Mouse (Mus musculus): Measurements from ENCODE around the gene Stxbp6. TPM values are rescaled to one million over a fixed set of nuclear protein-coding genes. Genes with fewer than 3 reads are reported as not detected.

Gene Stxbp6
- total and polyA plus RNA-seq, 3 experiments, result not detected

- H3K27me3 ChIP-seq (replicated peaks), result no peaks in the 10 kb centered on the region
- H3K79me2 ChIP-seq (replicated peaks; ENCODE audit: control insufficient read depth, extremely low read depth, insufficient read depth, poor library complexity, severe bottlenecking), result no peaks in the 10 kb centered on the region
- peaks cover 54% of the 10 kb centered on the region for H3K9me3 ChIP-seq (replicated peaks; ENCODE audit: low read length)
- DNase-seq (ENCODE audit: extremely low read depth), result no peak
- H3K4me2 ChIP-seq (ENCODE audit: insufficient read depth, low read depth, poor library complexity, severe bottlenecking), result no peak overlapping the region
- in situ Hi-C loops (cut with MboI; ENCODE audit: low pct_ligation_motif_present, low pct_unique_long_range_greater_than_20kb, low sequenced_read_pairs), result no loop called here
- no peaks in the 10 kb centered on the region for H3K4me1 ChIP-seq (ENCODE audit: control insufficient read depth in 1 of 2, insufficient read depth in 2 of 2)
- no peak overlapping the region for H3K4me3 ChIP-seq (replicated peaks in 1 of 3; ENCODE audit: low read depth in 2 of 3, low read length in 2 of 3, poor library complexity in 1 of 3)
- no peak overlapping the region for H3K27ac ChIP-seq (ENCODE audit: insufficient read depth, low read depth)
- no peak overlapping the region for H3K9ac ChIP-seq (ENCODE audit: insufficient read depth, low read depth)
- no peaks in the 10 kb centered on the region for H3K36me3 ChIP-seq (replicated peaks in 1 of 2; ENCODE audit: control insufficient read depth in 1 of 2, insufficient read depth in 1 of 2, low read length in 1 of 2)
- TF ChIP-seq KAT2A (IDR thresholded peaks at IDR 0.05; ENCODE audit: insufficient replicate concordance, low read length) (no peak), PAX5 (IDR thresholded peaks at IDR 0.05; ENCODE audit: low read length) (no peak), MYC (IDR thresholded peaks at IDR 0.05; ENCODE audit: low read depth, low read length) (no peak), GABPA (IDR thresholded peaks at IDR 0.05; ENCODE audit: insufficient replicate concordance, low read depth, low read length) (no peak), JUND (conservative IDR thresholded peaks at IDR 0.05; ENCODE audit: low read depth, low read length) (no peak), SIN3A (IDR thresholded peaks at IDR 0.05; ENCODE audit: low read length) (no peak), ETS1 (conservative IDR thresholded peaks at IDR 0.05; ENCODE audit: low read depth, low read length) (no peak)
- dilution Hi-C loops (cut with MboI; ENCODE audit: extremely low pct_ligation_motif_present, extremely low pct_unique_long_range_greater_than_20kb, low sequenced_read_pairs), result no loop called here
These were observed 233.9 kb downstream of the Stxbp6 start for GRCm38 (mm10) chr12:44840585-44840984.

- Histone ChIP-seq H3K27me3 (replicated peaks) (no peaks in the 10 kb centered on the region), H3K9me3 (replicated peaks; ENCODE audit: low read length) (peaks cover 54% of the 10 kb centered on the region), H3K9ac (ENCODE audit: insufficient read depth, low read depth) (no peak overlapping the region), H3K27ac (ENCODE audit: insufficient read depth, low read depth) (no peak overlapping the region), H3K4me1 (ENCODE audit: control insufficient read depth in 1 of 2, insufficient read depth in 2 of 2) (no peaks in the 10 kb centered on the region), H3K79me2 (replicated peaks; ENCODE audit: control insufficient read depth, extremely low read depth, insufficient read depth, poor library complexity, severe bottlenecking) (no peaks in the 10 kb centered on the region), H3K4me3 (replicated peaks in 1 of 3; ENCODE audit: low read depth in 2 of 3, low read length in 2 of 3, poor library complexity in 1 of 3) (no peak overlapping the region), H3K36me3 (replicated peaks in 1 of 2; ENCODE audit: control insufficient read depth in 1 of 2, insufficient read depth in 1 of 2, low read length in 1 of 2) (no peaks in the 10 kb centered on the region), H3K4me2 (ENCODE audit: insufficient read depth, low read depth, poor library complexity, severe bottlenecking) (no peak overlapping the region)
- in situ Hi-C loops (cut with MboI; ENCODE audit: low pct_ligation_motif_present, low pct_unique_long_range_greater_than_20kb, low sequenced_read_pairs) (no loop called here), dilution Hi-C loops (cut with MboI; ENCODE audit: extremely low pct_ligation_motif_present, extremely low pct_unique_long_range_greater_than_20kb, low sequenced_read_pairs) (no loop called here)
- no peak for DNase-seq (ENCODE audit: extremely low read depth)
- TF ChIP-seq RCOR1 (conservative IDR thresholded peaks at IDR 0.05; ENCODE audit: low read depth, low read length) (no peak), CHD1 (IDR thresholded peaks at IDR 0.05; ENCODE audit: low read depth, low read length) (no peak), GABPA (IDR thresholded peaks at IDR 0.05; ENCODE audit: insufficient replicate concordance, low read depth, low read length) (no peak)
These were observed 234.7 kb downstream of the Stxbp6 start for GRCm38 (mm10) chr12:44839594-44840373.

GRCm38 (mm10) chr12:44835879-44836467, 238.5 kb downstream of the Stxbp6 start:
- Histone ChIP-seq H3K4me3 (replicated peaks in 1 of 3; ENCODE audit: low read depth in 2 of 3, low read length in 2 of 3, poor library complexity in 1 of 3) (no peak overlapping the region), H3K4me2 (ENCODE audit: insufficient read depth, low read depth, poor library complexity, severe bottlenecking) (no peak overlapping the region), H3K36me3 (replicated peaks in 1 of 2; ENCODE audit: control insufficient read depth in 1 of 2, insufficient read depth in 1 of 2, low read length in 1 of 2) (no peaks in the 10 kb centered on the region), H3K27me3 (replicated peaks) (no peaks in the 10 kb centered on the region), H3K9ac (ENCODE audit: insufficient read depth, low read depth) (no peak overlapping the region), H3K4me1 (ENCODE audit: control insufficient read depth in 1 of 2, insufficient read depth in 2 of 2) (no peaks in the 10 kb centered on the region), H3K79me2 (replicated peaks; ENCODE audit: control insufficient read depth, extremely low read depth, insufficient read depth, poor library complexity, severe bottlenecking) (no peaks in the 10 kb centered on the region), H3K27ac (ENCODE audit: insufficient read depth, low read depth) (no peak overlapping the region), H3K9me3 (replicated peaks; ENCODE audit: low read length) (peaks cover 37% of the 10 kb centered on the region)
- dilution Hi-C loops (cut with MboI; ENCODE audit: extremely low pct_ligation_motif_present, extremely low pct_unique_long_range_greater_than_20kb, low sequenced_read_pairs), result no loop called here
- TF ChIP-seq USF1 (IDR thresholded peaks at IDR 0.05; ENCODE audit: low read depth, low read length) (no peak), EP300 (IDR thresholded peaks at IDR 0.05; ENCODE audit: low read length) (no peak), JUND (conservative IDR thresholded peaks at IDR 0.05; ENCODE audit: low read depth, low read length) (no peak), HCFC1 (IDR thresholded peaks at IDR 0.05; ENCODE audit: low read depth, low read length) (no peak), SIN3A (IDR thresholded peaks at IDR 0.05; ENCODE audit: low read length) (no peak), PAX5 (IDR thresholded peaks at IDR 0.05; ENCODE audit: low read length) (no peak)
- in situ Hi-C loops (cut with MboI; ENCODE audit: low pct_ligation_motif_present, low pct_unique_long_range_greater_than_20kb, low sequenced_read_pairs), result no loop called here
- DNase-seq (ENCODE audit: extremely low read depth), result no peak

Data from CH12.LX (cell line).